Mouse (Mus musculus) inflammation-experienced regulatory T-cells (primary cell): Measurements from ENCODE around the gene Itga3. TPM values are rescaled to one million over a fixed set of nuclear protein-coding genes. Genes with fewer than 3 reads are reported as not detected.

Source experiments
- polyA plus RNA-seq, 2 experiments: library from polyadenylated mRNA; unstranded; fragments of 100-300 nt; shearing (Covaris generic); gene quantifications; one replicate each; pipeline ENCODE4 v1.2.1; 2017

The Itga3 gene
- 1 to 10 TPM; 5.7 to 9.3 TPM for polyA plus RNA-seq

GRCm38 (mm10) chr11:95076536-95077111, at the start of gene Itga3:
Gene Itga3, minus strand, starts transcription at chr11:95076801.

DNA sequence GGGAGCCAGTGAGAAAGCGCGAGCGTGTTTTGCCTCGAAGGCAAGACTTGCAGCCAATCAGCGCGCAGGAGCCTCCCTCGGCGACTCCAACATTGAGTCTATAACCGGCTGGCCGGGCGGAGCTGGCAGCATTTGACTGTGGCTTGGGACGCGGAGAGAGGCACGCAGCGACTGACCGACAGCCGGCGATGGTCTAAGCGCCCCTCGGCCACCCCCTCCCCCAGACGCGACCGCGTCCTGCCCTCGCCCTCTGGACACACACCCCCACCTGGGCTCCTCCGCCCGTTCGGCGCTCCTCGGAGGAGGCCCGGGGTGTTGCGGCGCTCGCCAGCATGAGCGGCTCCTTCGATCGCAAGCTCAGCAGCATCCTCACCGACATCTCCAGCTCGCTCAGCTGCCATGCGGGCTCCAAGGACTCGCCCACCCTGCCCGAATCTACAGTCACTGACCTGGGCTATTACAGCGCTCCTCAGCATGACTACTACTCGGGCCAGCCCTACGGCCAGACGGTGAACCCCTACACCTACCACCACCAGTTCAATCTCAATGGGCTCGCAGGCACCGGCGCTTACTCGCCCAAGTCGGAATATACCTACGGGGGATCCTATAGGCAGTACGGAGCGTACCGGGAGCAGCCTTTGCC, 43.5 kb upstream of the Itga3 start, which contains the start of gene Dlx3:
TSS of gene Dlx3 (plus strand) at position 130 of the 643 bp plus-strand sequence.

DNA sequence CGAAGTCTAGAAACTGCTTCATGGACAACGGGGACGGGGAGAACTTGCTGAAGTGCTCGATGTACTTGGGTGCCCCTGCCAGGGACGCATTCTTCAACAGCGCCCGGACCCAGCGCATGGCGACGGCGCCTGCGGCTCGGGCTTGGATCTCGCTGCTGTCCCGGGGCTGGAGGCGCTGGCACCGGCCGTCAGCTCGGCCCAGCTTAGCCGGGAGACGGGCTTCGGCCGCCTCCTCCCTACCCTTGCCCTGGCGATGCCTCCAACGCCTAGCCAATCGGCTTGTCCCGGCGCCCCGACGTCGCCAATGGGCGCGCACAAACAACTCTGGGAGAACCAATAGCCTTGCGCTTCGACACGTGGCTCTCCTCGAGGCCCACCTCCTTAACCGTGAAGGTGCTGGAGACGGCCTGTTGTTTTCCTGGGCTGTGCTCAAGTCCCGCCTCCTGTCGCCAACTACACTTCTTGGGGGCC, 35.4 kb downstream of the Itga3 start, which contains the start of gene Pdk2:
TSS of gene Pdk2 (minus strand) at position 216 of the 471 bp plus-strand sequence.

GRCm38 (mm10) chr11:95009629-95010014, 67.0 kb downstream of the Itga3 start, which contains the start of gene Samd14:
Gene Samd14, plus strand, starts transcription at chr11:95009879.

Other genes starting within 250 kb of the Itga3 start
- 1 to 10 TPM in 1 of 2 experiments, under 1 TPM in 1; 0.40 to 3.5 TPM for gene Col1a1, start 140.6 kb downstream of the Itga3 start, polyA plus RNA-seq
- not detected for gene Hils1, start 109.2 kb downstream of the Itga3 start, polyA plus RNA-seq
- 1 to 10 TPM in 1 of 2 experiments, under 1 TPM in 1; 0.19 to 1.3 TPM for gene Sgca, start 100.5 kb downstream of the Itga3 start, polyA plus RNA-seq
- gene Ppp1r9b, start 85.8 kb downstream of the Itga3 start, polyA plus RNA-seq = 10 to 100 TPM; 19.5 to 20.2 TPM
- 1 to 10 TPM in 1 of 2 experiments, under 1 TPM in 1; 0.58 to 1.2 TPM for gene Samd14, start 66.9 kb downstream of the Itga3 start, polyA plus RNA-seq
- 10 to 100 TPM; 20.3 to 23.4 TPM for gene Pdk2, start 35.4 kb downstream of the Itga3 start, polyA plus RNA-seq
- under 1 TPM in 1 of 2 experiments, not detected in 1; 0.28 TPM for gene Dlx3, start 43.3 kb upstream of the Itga3 start, polyA plus RNA-seq
- gene Dlx4, start 69.5 kb upstream of the Itga3 start, polyA plus RNA-seq = not detected
- under 1 TPM in 1 of 2 experiments, not detected in 1; 0.80 TPM for gene Tac4, start 184.7 kb upstream of the Itga3 start, polyA plus RNA-seq
- 100 to 1,000 TPM; 105 to 111 TPM for gene Kat7, start 233.4 kb upstream of the Itga3 start, polyA plus RNA-seq